Mouse (Mus musculus): ENCODE data around the gene Pcsk2. TPM values are rescaled to one million over a fixed set of nuclear protein-coding genes. Genes with fewer than 3 reads are reported as not detected.

The Pcsk2 gene
- polyA plus RNA-seq, 2 experiments: 0.01 TPM; not detected in 1

- Histone ChIP-seq H3K27ac (no peak overlapping the region), H3K9me3 (ENCODE audit: control insufficient read depth, low read length) (no peaks in the 10 kb centered on the region), H3K4me3 (ENCODE audit: insufficient read depth in 1 of 2, low read depth in 2 of 2, low read length in 2 of 2) (no peak overlapping the region), H3K36me3 (replicated peaks; ENCODE audit: control insufficient read depth, insufficient read depth, low read depth) (no peaks in the 10 kb centered on the region), H3K4me1 (replicated peaks; ENCODE audit: control insufficient read depth in 2 of 2, insufficient read depth in 2 of 2, low read length in 1 of 2) (no peaks in the 10 kb centered on the region), H3K9ac (replicated peaks) (no peak overlapping the region), H3K27me3 (ENCODE audit: control insufficient read depth, insufficient read depth, low read length) (no peaks in the 10 kb centered on the region), H3K4me2 (ENCODE audit: low read depth) (no peak overlapping the region)
- no peak for ATAC-seq (ENCODE audit: insufficient read depth)
- TF ChIP-seq CTCF (IDR thresholded peaks at IDR 0.05; ENCODE audit: low read depth) (no peak), EP300 (IDR thresholded peaks at IDR 0.05; ENCODE audit: low read depth) (no peak)
- 49% methylated on average over 9 of the region's 9 CpGs for WGBS (ENCODE audit: insufficient replicate concordance)
- no peak for DNase-seq (ENCODE audit: low read depth in 3 of 3, low spot score in 3 of 3)
These were observed 64.7 kb downstream of the Pcsk2 start for GRCm38 (mm10) chr2:143610355-143611331.

GRCm38 (mm10) chr2:143613466-143613865 lies 67.5 kb downstream of the Pcsk2 start:
- ATAC-seq (ENCODE audit: insufficient read depth) (no peak), DNase-seq (ENCODE audit: low read depth in 3 of 3, low spot score in 3 of 3) (no peak)
- H3K4me2 ChIP-seq (ENCODE audit: low read depth): no peak overlapping the region
- no peak overlapping the region for H3K9ac ChIP-seq (replicated peaks)
- H3K4me1 ChIP-seq (replicated peaks; ENCODE audit: control insufficient read depth in 2 of 2, insufficient read depth in 2 of 2, low read length in 1 of 2): no peaks in the 10 kb centered on the region
- no peaks in the 10 kb centered on the region for H3K27me3 ChIP-seq (ENCODE audit: control insufficient read depth, insufficient read depth, low read length)
- no peaks in the 10 kb centered on the region for H3K36me3 ChIP-seq (replicated peaks; ENCODE audit: control insufficient read depth, insufficient read depth, low read depth)
- no peak for TF ChIP-seq CTCF (IDR thresholded peaks at IDR 0.05; ENCODE audit: low read depth)
- TF ChIP-seq EP300 (IDR thresholded peaks at IDR 0.05; ENCODE audit: low read depth): no peak
- H3K9me3 ChIP-seq (ENCODE audit: control insufficient read depth, low read length): no peaks in the 10 kb centered on the region
- no peak overlapping the region for H3K27ac ChIP-seq
- 41% methylated on average over 3 of the region's 3 CpGs for WGBS (ENCODE audit: insufficient replicate concordance)
- H3K4me3 ChIP-seq (ENCODE audit: insufficient read depth in 1 of 2, low read depth in 2 of 2, low read length in 2 of 2): no peak overlapping the region

- Histone ChIP-seq H3K4me3 (ENCODE audit: insufficient read depth in 1 of 2, low read depth in 2 of 2, low read length in 2 of 2) (no peak overlapping the region), H3K27me3 (ENCODE audit: control insufficient read depth, insufficient read depth, low read length) (no peaks in the 10 kb centered on the region), H3K27ac (no peak overlapping the region), H3K9me3 (ENCODE audit: control insufficient read depth, low read length) (no peaks in the 10 kb centered on the region), H3K36me3 (replicated peaks; ENCODE audit: control insufficient read depth, insufficient read depth, low read depth) (no peaks in the 10 kb centered on the region), H3K4me1 (replicated peaks; ENCODE audit: control insufficient read depth in 2 of 2, insufficient read depth in 2 of 2, low read length in 1 of 2) (no peaks in the 10 kb centered on the region), H3K9ac (replicated peaks) (no peak overlapping the region), H3K4me2 (ENCODE audit: low read depth) (no peak overlapping the region)
- DNase-seq (ENCODE audit: low read depth in 3 of 3, low spot score in 3 of 3) (no peak), ATAC-seq (ENCODE audit: insufficient read depth) (no peak)
- 57% methylated on average over 5 of the region's 5 CpGs for WGBS (ENCODE audit: insufficient replicate concordance)
- no peak for TF ChIP-seq CTCF (IDR thresholded peaks at IDR 0.05; ENCODE audit: low read depth)
- TF ChIP-seq EP300 (IDR thresholded peaks at IDR 0.05; ENCODE audit: low read depth): no peak
These were observed 68.8 kb downstream of the Pcsk2 start for GRCm38 (mm10) chr2:143614775-143615174.

- DNase-seq (ENCODE audit: low read depth in 3 of 3, low spot score in 3 of 3) (no peak), ATAC-seq (ENCODE audit: insufficient read depth) (no peak)
- Histone ChIP-seq H3K27me3 (ENCODE audit: control insufficient read depth, insufficient read depth, low read length) (no peaks in the 10 kb centered on the region), H3K9ac (replicated peaks) (no peak overlapping the region), H3K4me3 (ENCODE audit: insufficient read depth in 1 of 2, low read depth in 2 of 2, low read length in 2 of 2) (no peak overlapping the region), H3K4me1 (replicated peaks; ENCODE audit: control insufficient read depth in 2 of 2, insufficient read depth in 2 of 2, low read length in 1 of 2) (no peaks in the 10 kb centered on the region), H3K9me3 (ENCODE audit: control insufficient read depth, low read length) (no peaks in the 10 kb centered on the region), H3K4me2 (ENCODE audit: low read depth) (no peak overlapping the region), H3K36me3 (replicated peaks; ENCODE audit: control insufficient read depth, insufficient read depth, low read depth) (no peaks in the 10 kb centered on the region), H3K27ac (no peak overlapping the region)
- no peak for TF ChIP-seq EP300 (IDR thresholded peaks at IDR 0.05; ENCODE audit: low read depth)
- TF ChIP-seq CTCF (IDR thresholded peaks at IDR 0.05; ENCODE audit: low read depth): no peak
- WGBS (ENCODE audit: insufficient replicate concordance): 45% methylated on average over 3 of the region's 3 CpGs
These were observed 75.0 kb downstream of the Pcsk2 start for GRCm38 (mm10) chr2:143620916-143621315.

GRCm38 (mm10) chr2:143623916-143624315 lies 78.0 kb downstream of the Pcsk2 start:
- Histone ChIP-seq H3K36me3 (replicated peaks; ENCODE audit: control insufficient read depth, insufficient read depth, low read depth) (no peaks in the 10 kb centered on the region), H3K9ac (replicated peaks) (no peak overlapping the region), H3K4me2 (ENCODE audit: low read depth) (no peak overlapping the region), H3K4me3 (ENCODE audit: insufficient read depth in 1 of 2, low read depth in 2 of 2, low read length in 2 of 2) (no peak overlapping the region), H3K4me1 (replicated peaks; ENCODE audit: control insufficient read depth in 2 of 2, insufficient read depth in 2 of 2, low read length in 1 of 2) (no peaks in the 10 kb centered on the region), H3K27ac (no peak overlapping the region), H3K27me3 (ENCODE audit: control insufficient read depth, insufficient read depth, low read length) (no peaks in the 10 kb centered on the region), H3K9me3 (ENCODE audit: control insufficient read depth, low read length) (no peaks in the 10 kb centered on the region)
- WGBS (ENCODE audit: insufficient replicate concordance): 37% methylated on average over 3 of the region's 3 CpGs
- TF ChIP-seq EP300 (IDR thresholded peaks at IDR 0.05; ENCODE audit: low read depth): no peak
- TF ChIP-seq CTCF (IDR thresholded peaks at IDR 0.05; ENCODE audit: low read depth): no peak
- DNase-seq (ENCODE audit: low read depth in 3 of 3, low spot score in 3 of 3): no peak
- ATAC-seq (ENCODE audit: insufficient read depth): no peak
